Mouse (Mus musculus): Measurements from ENCODE around the gene Ano6.

The Ano6 gene

GRCm38 (mm10) chr15:95987916-95988315 lies 197.3 kb downstream of the Ano6 start:
- DNase-seq: no peak

DNA sequence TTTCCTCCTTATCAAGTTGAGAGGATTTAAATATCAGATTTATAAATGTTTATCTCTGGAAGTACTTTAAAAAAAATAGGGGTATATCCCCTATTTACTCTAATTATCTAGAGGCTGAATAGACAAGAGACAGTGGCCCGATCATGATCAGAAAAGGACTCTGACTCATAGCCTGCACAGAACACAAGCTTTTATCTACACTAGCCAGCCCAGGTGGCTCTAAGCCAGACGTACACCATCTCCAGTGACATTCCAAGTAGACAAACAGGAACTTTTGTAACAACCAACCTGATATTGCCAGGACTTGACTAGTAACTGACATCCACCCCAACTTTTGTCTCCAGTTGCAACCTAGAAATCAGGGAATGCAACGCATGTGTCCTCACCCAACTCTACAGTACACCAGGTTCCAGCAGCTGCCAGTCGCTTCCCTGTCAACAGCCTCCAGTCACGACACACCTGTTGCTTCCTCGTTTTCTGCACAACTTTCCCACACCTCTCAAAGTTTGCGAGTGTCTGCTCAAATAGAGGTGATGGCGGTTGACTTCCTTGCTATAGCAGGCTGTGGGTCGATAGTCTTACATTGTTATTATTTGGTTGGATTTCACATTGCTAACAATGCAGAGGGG lies 199.0 kb downstream of the Ano6 start:
- no peak for DNase-seq

- no peak for DNase-seq
Observed at GRCm38 (mm10) chr15:96002958-96003601, 212.4 kb downstream of the Ano6 start.

GRCm38 (mm10) chr15:96011640-96012390 lies 221.2 kb downstream of the Ano6 start:
- no peak for DNase-seq

DNA sequence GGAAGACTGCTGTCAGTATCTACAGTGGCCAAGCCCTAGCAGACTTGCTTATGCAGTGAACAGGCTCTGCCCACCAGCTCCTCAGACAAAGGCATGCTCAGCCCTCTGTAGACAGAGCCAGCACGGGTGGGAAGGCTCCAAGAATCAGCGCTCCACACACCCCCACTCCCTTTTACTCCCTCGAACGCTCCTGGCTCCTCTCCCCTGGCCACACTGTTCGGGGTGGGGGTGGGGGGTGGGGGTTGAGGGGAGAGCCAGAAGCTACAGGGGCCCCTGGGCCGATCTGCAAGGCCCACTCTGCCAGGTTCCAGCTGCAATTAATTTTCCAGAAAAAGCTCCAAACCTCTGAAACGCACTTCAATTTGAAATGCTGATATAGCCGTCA lies 221.7 kb downstream of the Ano6 start:
- peak; percentile 8 for DNase-seq

- DNase-seq: no peak
Observed at GRCm38 (mm10) chr15:96014501-96014900, 223.9 kb downstream of the Ano6 start.

DNA sequence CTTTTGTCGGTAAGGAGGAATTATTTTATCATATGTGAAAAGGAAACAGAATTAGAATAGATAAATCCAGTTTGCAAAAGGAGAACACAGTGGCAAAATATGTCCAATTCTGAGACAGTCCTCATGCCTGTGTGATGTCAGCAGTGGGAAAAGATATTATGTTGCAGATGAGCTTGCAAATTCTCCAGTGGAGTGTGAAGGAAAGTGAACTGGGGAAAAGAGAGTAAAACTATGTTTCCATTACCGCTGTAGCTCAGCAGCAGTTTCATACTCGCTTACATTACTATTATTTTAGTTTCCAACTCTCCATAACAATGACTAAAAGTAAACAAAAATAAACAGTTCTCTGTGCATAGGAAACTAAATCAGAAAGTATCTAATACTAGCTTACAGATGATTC lies 229.8 kb downstream of the Ano6 start:
- no peak for DNase-seq

GRCm38 (mm10) chr15:96021506-96021905 lies 230.9 kb downstream of the Ano6 start:
- DNase-seq: no peak

Measured in right cerebral cortex, postnatal 14 days (tissue).